Mouse (Mus musculus) lung, embryonic 16.5 days (tissue): ENCODE results near the gene Hoxa1. TPM values are rescaled to one million over a fixed set of nuclear protein-coding genes. Genes with fewer than 3 reads are reported as not detected.
A peak's percentile ranks its signal among the peaks of the same experiment; 100 is the strongest.

Source experiments
- ATAC-seq: fragments of 200-750 bp; cut with Nextera tagmentation; 2 replicates; pipeline ENCODE4 v1.8.0; 2017; ENCODE audit warnings: low read depth, mild to moderate bottlenecking, moderate library complexity
- H3K27ac ChIP-seq: fragments of 300-500 bp; sonication (generic); 2 replicates; pipeline ENCODE4 v1.5.1; 2014; ENCODE audit warnings: mild to moderate bottlenecking, control low read depth, low read length
- H3K27me3 ChIP-seq: fragments of 300-500 bp; sonication (generic); 2 replicates; pipeline ENCODE4 v1.6.1; 2014; ENCODE audit warnings: low read depth, low read length, mixed read lengths; ENCODE audit not compliant: control insufficient read depth, insufficient read depth
- H3K36me3 ChIP-seq: fragments of 300-500 bp; sonication (generic); 2 replicates; pipeline ENCODE4 v1.6.1; 2014; ENCODE audit warnings: low read length; ENCODE audit not compliant: control insufficient read depth, insufficient read depth
- H3K4me1 ChIP-seq: fragments of 300-500 bp; sonication (generic); replicated peaks from 2 replicates; pipeline ENCODE4 v1.6.1; 2014; ENCODE audit warnings: low read length, mixed read lengths; ENCODE audit not compliant: control insufficient read depth, insufficient read depth
- H3K4me2 ChIP-seq: fragments of 300-500 bp; sonication (generic); 2 replicates; pipeline ENCODE4 v1.6.1; 2014; ENCODE audit warnings: low read depth, low read length, control low read depth
- H3K4me3 ChIP-seq: fragments of 300-500 bp; sonication (generic); 2 replicates; pipeline ENCODE4 v1.5.1; 2014; ENCODE audit warnings: mild to moderate bottlenecking, low read length, control low read depth
- H3K9ac ChIP-seq: fragments of 300-500 bp; sonication (generic); 2 replicates; pipeline ENCODE4 v1.6.1; 2014; ENCODE audit warnings: low read length, control low read depth
- H3K9me3 ChIP-seq: fragments of 300-500 bp; sonication (generic); 2 replicates; pipeline ENCODE4 v1.6.1; 2016; ENCODE audit warnings: low read length; ENCODE audit not compliant: control insufficient read depth
- WGBS: fragments of 180-500 bp; shearing (Covaris S2); extraction: QIAGEN DNeasy Blood & Tissue Kit; methylation state at CpG from one replicate; pipeline ENCODE4 v1.1.7; 2014; 5-methylcytosine and 5-hydroxymethylcytosine counted together
- polyA plus RNA-seq: library from polyadenylated mRNA; unstranded; fragments of >200 nt; fragmentation: Nextera tagmentation; extraction: Ambion mirVana; gene quantifications from 2 replicates; pipeline ENCODE4 v1.2.1, GENCODE M21; 2015

Hoxa1 gene
- polyA plus RNA-seq, 1 experiment from 2014 or later, result 1.4 TPM

GRCm38 (mm10) chr6:52156551-52157200 is 1.4 kb downstream of the Hoxa1 start:
- Histone ChIP-seq H3K27me3 (peaks cover 67% of the 10 kb centered on the region), H3K4me3 (0 out of 2 replicates have a peak overlapping the region, but pooled peaks have one; percentile 80), H3K9me3 (no peaks in the 10 kb centered on the region), H3K27ac (no peak overlapping the region), H3K4me2 (peak overlapping the region; percentile 96; the same call in 1 of the 2 replicates), H3K36me3 (no peaks in the 10 kb centered on the region), H3K9ac (no peak overlapping the region), H3K4me1 (peaks cover 8% of the 10 kb centered on the region)
- no peak for ATAC-seq
- WGBS, result 15% methylated on average over 20 of the region's 20 CpGs

DNA sequence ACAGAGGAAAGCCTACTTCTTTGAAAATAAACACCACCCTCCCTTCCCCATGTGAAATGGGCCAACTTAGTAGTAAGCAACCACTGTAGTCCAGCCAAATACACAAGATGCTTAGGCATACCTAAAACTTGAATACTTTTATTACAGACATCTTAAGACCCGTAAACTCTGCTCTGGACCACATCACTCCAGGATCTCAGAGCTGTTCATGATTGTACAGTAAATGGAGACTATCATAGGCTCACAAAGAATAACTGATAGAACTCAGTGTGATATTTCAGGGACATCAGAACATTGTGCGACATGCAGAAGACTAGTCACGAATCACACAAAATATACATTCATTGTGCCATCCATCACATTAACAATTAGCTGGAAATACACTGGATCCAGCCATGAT is 2.6 kb downstream of the Hoxa1 start:
- no peak for ATAC-seq
- Histone ChIP-seq H3K27me3 (peaks cover 71% of the 10 kb centered on the region), H3K4me3 (no peak overlapping the region), H3K9ac (no peak overlapping the region), H3K4me1 (peaks cover 7% of the 10 kb centered on the region), H3K4me2 (no peak overlapping the region), H3K9me3 (no peaks in the 10 kb centered on the region), H3K27ac (no peak overlapping the region), H3K36me3 (no peaks in the 10 kb centered on the region)
- WGBS, result 59% methylated on average over 3 of the region's 3 CpGs

DNA sequence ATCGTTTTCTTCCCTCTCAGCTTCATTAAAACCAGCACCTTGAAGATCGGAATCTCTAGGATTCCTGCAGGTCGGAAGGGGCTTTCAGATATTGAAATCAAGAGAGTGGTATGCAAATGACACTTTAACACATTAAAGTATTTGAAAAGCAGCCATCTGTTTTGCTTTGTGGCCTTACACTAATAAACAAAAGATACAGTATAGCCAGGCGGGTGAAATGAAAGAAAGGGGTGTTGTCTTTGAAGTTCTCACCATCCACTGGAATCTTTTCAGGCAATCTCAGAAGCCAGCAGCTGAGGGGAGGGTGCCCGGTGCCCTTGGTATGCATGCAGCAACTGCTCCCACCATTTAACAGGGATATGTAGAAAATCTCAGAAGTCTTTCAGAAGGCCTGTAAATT is 4.1 kb downstream of the Hoxa1 start:
- no peak overlapping the region for H3K27ac ChIP-seq
- no peak for ATAC-seq
- peaks cover 72% of the 10 kb centered on the region for H3K27me3 ChIP-seq
- no peak overlapping the region for H3K4me2 ChIP-seq
- no peak overlapping the region for H3K9ac ChIP-seq
- H3K9me3 ChIP-seq, result no peaks in the 10 kb centered on the region
- H3K4me1 ChIP-seq, result peaks cover 2% of the 10 kb centered on the region
- H3K36me3 ChIP-seq, result no peaks in the 10 kb centered on the region
- H3K4me3 ChIP-seq, result no peak overlapping the region
- 61% methylated on average over 5 of the region's 5 CpGs for WGBS

DNA sequence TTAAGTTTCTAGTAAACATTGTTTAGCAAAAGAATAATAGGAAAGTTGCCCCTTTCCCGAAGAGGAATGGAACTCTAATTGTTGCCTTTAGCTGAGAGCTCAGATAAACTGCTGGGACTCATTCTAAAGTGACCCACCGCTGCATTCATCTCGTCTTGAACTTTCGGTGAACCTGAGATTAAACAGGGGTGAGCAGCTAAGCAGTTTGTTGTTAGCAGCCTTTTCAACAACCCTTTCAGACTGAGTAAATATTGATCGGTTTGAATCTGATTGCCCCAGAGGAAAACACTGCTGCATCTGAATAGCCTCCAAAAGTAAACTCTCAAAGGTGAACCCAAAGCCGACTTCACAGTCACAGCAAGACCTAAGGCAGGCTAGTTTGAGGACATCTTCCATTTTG is 4.8 kb downstream of the Hoxa1 start:
- Histone ChIP-seq H3K36me3 (no peaks in the 10 kb centered on the region), H3K27me3 (peaks cover 72% of the 10 kb centered on the region), H3K4me1 (no peaks in the 10 kb centered on the region; the same call in 1 of the 2 replicates), H3K9ac (no peak overlapping the region), H3K4me2 (no peak overlapping the region), H3K27ac (no peak overlapping the region), H3K4me3 (no peak overlapping the region), H3K9me3 (no peaks in the 10 kb centered on the region)
- WGBS, result 20% methylated on average over 6 of the region's 6 CpGs
- no peak for ATAC-seq

- H3K4me2 ChIP-seq, result no peak overlapping the region
- H3K27ac ChIP-seq, result no peak overlapping the region
- H3K9ac ChIP-seq, result no peak overlapping the region
- no peak for ATAC-seq
- 37% methylated on average over 16 of the region's 16 CpGs for WGBS
- H3K9me3 ChIP-seq, result no peaks in the 10 kb centered on the region
- H3K4me1 ChIP-seq, result no peaks in the 10 kb centered on the region; the same call in 1 of the 2 replicates
- H3K27me3 ChIP-seq, result peaks cover 67% of the 10 kb centered on the region
- H3K36me3 ChIP-seq, result no peaks in the 10 kb centered on the region
- no peak overlapping the region for H3K4me3 ChIP-seq
These were observed 5.6 kb downstream of the Hoxa1 start for GRCm38 (mm10) chr6:52152226-52153193.

- peaks cover 59% of the 10 kb centered on the region for H3K27me3 ChIP-seq
- whole genome bisulfite sequencing, result 58% methylated on average over 4 of the region's 4 CpGs
- H3K4me1 ChIP-seq, result no peaks in the 10 kb centered on the region; the same call in 1 of the 2 replicates
- H3K36me3 ChIP-seq, result no peaks in the 10 kb centered on the region
- no peak overlapping the region for H3K9ac ChIP-seq
- H3K9me3 ChIP-seq, result no peaks in the 10 kb centered on the region
- H3K4me2 ChIP-seq, result no peak overlapping the region
- no peak overlapping the region for H3K27ac ChIP-seq
- no peak overlapping the region for H3K4me3 ChIP-seq
- no peak for ATAC-seq
These were observed 6.5 kb downstream of the Hoxa1 start for GRCm38 (mm10) chr6:52151571-52151970.

- WGBS, result 7% methylated on average over 16 of the region's 16 CpGs
- Histone ChIP-seq H3K4me3 (peak overlapping the region; percentile 19; the same call in 1 of the 2 replicates), H3K27ac (no peak overlapping the region), H3K36me3 (no peaks in the 10 kb centered on the region), H3K9me3 (no peaks in the 10 kb centered on the region), H3K9ac (no peak overlapping the region), H3K4me1 (no peaks in the 10 kb centered on the region; the same call in 1 of the 2 replicates), H3K27me3 (peaks cover 48% of the 10 kb centered on the region), H3K4me2 (peak overlapping the region; percentile 39)
- ATAC-seq, result peak; percentile 47; the same call in 1 of the 2 replicates
These were observed 7.6 kb downstream of the Hoxa1 start for GRCm38 (mm10) chr6:52150401-52150966.

DNA sequence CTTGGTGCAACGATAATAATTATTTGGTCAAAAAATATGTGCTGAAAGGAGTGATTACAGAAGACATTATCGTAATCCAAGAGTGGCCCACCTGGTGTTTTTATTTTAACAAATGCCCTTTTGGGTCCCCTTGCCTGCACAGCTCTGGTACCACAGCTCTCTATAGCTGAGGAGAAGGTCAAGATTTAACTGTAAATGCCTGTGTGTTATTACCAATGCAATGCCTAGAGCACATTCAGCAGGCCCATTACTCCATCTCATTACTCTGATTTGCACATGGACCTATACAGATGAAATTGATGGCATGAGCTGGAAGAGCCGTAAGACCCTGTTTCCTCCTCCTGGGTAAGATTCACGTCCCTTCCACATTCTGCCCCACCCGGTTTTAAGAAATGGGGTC is 19.0 kb downstream of the Hoxa1 start:
- Histone ChIP-seq H3K4me2 (no peak overlapping the region), H3K9me3 (no peaks in the 10 kb centered on the region), H3K4me3 (no peak overlapping the region), H3K9ac (no peak overlapping the region), H3K27ac (no peak overlapping the region), H3K36me3 (no peaks in the 10 kb centered on the region), H3K27me3 (no peaks in the 10 kb centered on the region; the same call in 1 of the 2 replicates), H3K4me1 (no peaks in the 10 kb centered on the region)
- 82% methylated on average over 5 of the region's 5 CpGs for WGBS
- ATAC-seq, result no peak

DNA sequence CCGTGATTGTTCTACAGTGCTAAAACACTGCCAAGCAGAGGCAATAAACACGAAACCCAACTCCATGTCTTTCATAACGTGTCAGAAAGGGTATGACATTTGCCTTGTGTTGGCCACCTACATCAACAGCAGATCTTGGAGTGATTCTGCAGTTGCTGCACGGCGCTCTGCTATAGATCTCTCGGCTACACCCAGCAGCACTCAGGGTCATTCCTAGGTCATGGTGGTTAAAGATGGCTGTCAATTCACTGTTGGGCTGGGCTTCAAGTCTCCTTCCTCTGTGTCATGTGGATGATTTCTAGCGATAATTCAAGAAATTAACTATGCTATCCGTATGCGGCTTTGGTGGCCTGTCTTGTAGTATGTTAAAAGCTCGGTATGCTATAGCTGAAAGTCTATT is 19.5 kb downstream of the Hoxa1 start:
- H3K4me1 ChIP-seq, result no peaks in the 10 kb centered on the region
- no peak overlapping the region for H3K4me3 ChIP-seq
- H3K36me3 ChIP-seq, result no peaks in the 10 kb centered on the region
- 59% methylated on average over 10 of the region's 10 CpGs for WGBS
- H3K9ac ChIP-seq, result no peak overlapping the region
- H3K27me3 ChIP-seq, result no peaks in the 10 kb centered on the region; the same call in 1 of the 2 replicates
- H3K4me2 ChIP-seq, result no peak overlapping the region
- no peak for ATAC-seq
- H3K9me3 ChIP-seq, result no peaks in the 10 kb centered on the region
- H3K27ac ChIP-seq, result no peak overlapping the region
